Mouse (Mus musculus) kidney, adult 2 months (tissue): ENCODE data around the gene Olfr69. TPM values are rescaled to one million over a fixed set of nuclear protein-coding genes. Genes with fewer than 3 reads are reported as not detected.
"Not testable (repeated sequence)": the region's sequence is repeated elsewhere in the genome, so short reads cannot be mapped to it uniquely, and the experiment has no call there.

Source experiments
- DNase-seq: peaks from one replicate; pipeline ENCODE4 v3.0.0; 2021
- H3K27ac ChIP-seq: fragments of 200-500 bp; 2 replicates; pipeline ENCODE4 v1.5.1; 2012; ENCODE audit warnings: low read depth, low read length, control low read depth, inconsistent platforms; ENCODE audit not compliant: insufficient read depth
- H3K27me3 ChIP-seq: fragments of 200-500 bp; replicated peaks from 2 replicates; pipeline ENCODE4 v1.6.1; 2012; ENCODE audit warnings: mild to moderate bottlenecking, moderate library complexity, low read length, inconsistent platforms; ENCODE audit not compliant: control insufficient read depth, insufficient read depth
- H3K36me3 ChIP-seq: fragments of 200-500 bp; 2 replicates; pipeline ENCODE4 v1.6.1; 2012; ENCODE audit warnings: mild to moderate bottlenecking, moderate library complexity, low read length, inconsistent platforms; ENCODE audit not compliant: control insufficient read depth, insufficient read depth
- H3K4me1 ChIP-seq: fragments of 200-500 bp; 2 replicates; pipeline ENCODE4 v1.6.1; 2011; ENCODE audit warnings: low read length; ENCODE audit not compliant: control insufficient read depth, insufficient read depth
- H3K4me3 ChIP-seq: fragments of 200-500 bp; 2 replicates; pipeline ENCODE4 v1.5.1; 2011; ENCODE audit warnings: mild to moderate bottlenecking, low read depth, low read length, control low read depth; ENCODE audit not compliant: insufficient read depth
- CTCF ChIP-seq: fragments of 200-500 bp; conservative IDR thresholded peaks from 2 replicates; pipeline ENCODE4 v1.5.1; 2011; ENCODE audit warnings: low read depth, mild to moderate bottlenecking, control low read depth, low read length, moderate library complexity, mixed read lengths; ENCODE audit not compliant: insufficient read depth, insufficient read length
- POLR2A ChIP-seq: fragments of 200-500 bp; IDR thresholded peaks from one replicate; pipeline ENCODE4 v1.6.1; 2011; ENCODE audit warnings: low read depth, low read length, control low read depth
- WGBS: fragments of 180-500 bp; shearing (Covaris S2); methylation state at CpG from one replicate; pipeline ENCODE4 v1.1.7; 2018; 5-methylcytosine and 5-hydroxymethylcytosine counted together
- polyA plus RNA-seq: library from polyadenylated mRNA; depleted of rRNA; stranded (reverse); fragments of >200 nt; gene quantifications from 2 replicates; pipeline ENCODE4 v1.2.3, GENCODE M21; 2012

The Olfr69 gene
- polyA plus RNA-seq, 1 experiment: not detected

- H3K4me3 ChIP-seq: no peak overlapping the region
- 58% methylated on average over 1 of the region's 1 CpGs for WGBS
- no peaks in the 10 kb centered on the region for H3K36me3 ChIP-seq
- no peak for TF ChIP-seq POLR2A
- no peak for TF ChIP-seq CTCF
- H3K27me3 ChIP-seq: no peaks in the 10 kb centered on the region
- H3K4me1 ChIP-seq: no peaks in the 10 kb centered on the region
- H3K27ac ChIP-seq: no peak overlapping the region
- no peak for DNase-seq
These were observed 38.4 kb upstream of the Olfr69 start for GRCm38 (mm10) chr7:103809801-103810155.

- WGBS: 57% methylated on average over 5 of the region's 5 CpGs
- no peak overlapping the region for H3K27ac ChIP-seq
- H3K36me3 ChIP-seq: no peaks in the 10 kb centered on the region
- no peaks in the 10 kb centered on the region for H3K4me1 ChIP-seq
- TF ChIP-seq CTCF (no peak), POLR2A (no peak)
- DNase-seq: no peak
- H3K27me3 ChIP-seq: no peaks in the 10 kb centered on the region
- H3K4me3 ChIP-seq: no peak overlapping the region
These were observed 37.8 kb upstream of the Olfr69 start for GRCm38 (mm10) chr7:103808971-103809800.

GRCm38 (mm10) chr7:103808120-103808519 is 36.7 kb upstream of the Olfr69 start:
- not testable (repeated sequence) for DNase-seq, H3K36me3 ChIP-seq, H3K27me3 ChIP-seq, H3K4me3 ChIP-seq, H3K4me1 ChIP-seq, H3K27ac ChIP-seq
- 63% methylated on average over 2 of the region's 2 CpGs for WGBS

GRCm38 (mm10) chr7:103806856-103807255 is 35.5 kb upstream of the Olfr69 start:
- DNase-seq: peak; percentile 4

DNA sequence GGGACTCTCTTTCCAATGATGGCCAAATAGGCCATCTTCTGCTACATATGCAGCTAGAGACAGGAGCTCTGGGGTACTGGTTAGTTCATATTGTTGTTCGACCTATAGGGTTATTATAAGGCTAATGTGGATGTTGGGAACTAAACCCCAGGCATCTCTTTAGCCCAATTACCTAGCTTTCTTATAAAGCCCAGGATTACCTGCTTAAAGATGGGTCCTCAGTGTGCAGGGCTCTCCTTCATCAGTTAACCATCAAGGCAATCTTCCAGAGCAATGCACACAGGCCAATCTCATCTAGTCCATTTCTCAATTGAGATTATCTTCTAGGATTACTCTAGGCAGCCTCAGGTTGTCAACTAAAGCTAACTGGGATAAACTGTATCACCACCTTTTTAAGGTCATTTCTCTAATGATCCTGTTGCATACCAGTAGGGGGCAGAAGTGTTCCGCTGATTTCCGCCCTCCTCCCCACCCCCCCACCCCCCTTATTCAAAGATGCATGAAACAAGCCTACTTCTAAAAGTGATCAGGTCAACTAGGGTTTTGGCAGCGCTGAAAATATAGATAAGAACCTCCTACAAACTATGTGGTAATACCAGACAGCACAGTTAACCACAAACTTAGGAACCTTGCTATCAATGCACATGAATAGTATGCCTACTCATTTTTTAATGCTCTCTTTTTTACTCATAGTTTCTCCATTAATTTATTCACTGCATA is 21.4 kb upstream of the Olfr69 start:
- Histone ChIP-seq H3K4me3 (no peak overlapping the region), H3K4me1 (no peaks in the 10 kb centered on the region), H3K27ac (no peak overlapping the region), H3K36me3 (no peaks in the 10 kb centered on the region), H3K27me3 (no peaks in the 10 kb centered on the region)
- DNase-seq: no peak
- 30% methylated on average over 4 of the region's 4 CpGs for WGBS
- TF ChIP-seq POLR2A (no peak), CTCF (no peak)

More at GRCm38 (mm10) chr7:103806856-103807255, 35.5 kb upstream of the Olfr69 start:
- H3K36me3 ChIP-seq: no peaks in the 10 kb centered on the region
- H3K4me1 ChIP-seq: no peaks in the 10 kb centered on the region
- WGBS: 49% methylated on average over 1 of the region's 1 CpGs
- H3K27ac ChIP-seq: no peak overlapping the region
- no peaks in the 10 kb centered on the region for H3K27me3 ChIP-seq
- H3K4me3 ChIP-seq: no peak overlapping the region
- TF ChIP-seq POLR2A (no peak), CTCF (0 out of 2 replicates have a peak, but pooled peaks have one; percentile 20)

DNA sequence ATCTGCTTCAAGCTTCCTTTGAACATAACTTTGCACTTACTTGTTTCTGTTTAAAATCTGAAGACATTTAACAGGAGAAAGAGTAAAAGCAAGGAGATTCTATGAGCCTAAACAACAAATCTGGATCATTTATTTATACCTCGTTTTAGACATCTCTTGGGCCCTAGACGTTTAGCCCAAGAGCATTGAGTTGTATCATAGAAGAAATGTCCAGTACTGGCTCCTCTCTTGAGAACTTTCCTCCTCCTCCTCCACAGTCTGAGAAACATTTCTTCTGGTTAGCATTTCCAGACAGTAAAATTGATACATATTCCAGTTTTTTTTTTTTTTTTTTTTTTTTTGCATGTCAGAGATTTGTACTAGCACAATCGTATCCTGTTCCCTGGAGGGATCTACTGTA is 20.3 kb upstream of the Olfr69 start, which contains the start of gene Olfr67:
Gene Olfr67, minus strand, starts transcription at position 101 of the 400 bp plus-strand sequence.
- DNase-seq: no peak
- H3K36me3 ChIP-seq: no peaks in the 10 kb centered on the region
- no peak for TF ChIP-seq POLR2A
- TF ChIP-seq CTCF: no peak
- H3K4me3 ChIP-seq: no peak within 1 kb of the TSS
- H3K4me1 ChIP-seq: no peaks in the 10 kb centered on the region
- no peaks in the 10 kb centered on the region for H3K27me3 ChIP-seq
- WGBS: 66% methylated on average over 3 of the region's 3 CpGs
- no peak within 1 kb of the TSS for H3K27ac ChIP-seq

DNA sequence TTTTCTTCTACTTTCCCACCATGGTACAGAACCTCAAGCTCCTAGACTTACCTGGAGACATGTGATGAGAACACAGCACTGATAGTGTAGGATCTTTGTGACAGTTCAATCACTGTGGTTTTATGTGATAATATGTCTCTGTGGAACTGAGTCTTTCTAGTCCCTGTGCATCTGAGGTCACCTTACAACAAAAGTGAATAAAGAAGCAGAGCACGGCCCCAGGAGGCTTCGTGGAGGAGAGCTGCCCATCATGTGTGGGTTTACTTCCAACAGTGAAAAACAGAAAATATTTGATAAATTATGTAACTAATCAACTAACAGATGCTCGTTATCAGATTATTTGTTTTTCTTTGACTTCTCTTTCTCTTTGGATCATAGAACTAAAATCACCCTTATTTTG is 8.2 kb upstream of the Olfr69 start, which contains the start of gene Olfr68:
Gene Olfr68, minus strand, starts transcription at position 101 of the 400 bp plus-strand sequence.
- Histone ChIP-seq H3K27ac (no peak within 1 kb of the TSS), H3K36me3 (no peaks in the 10 kb centered on the region), H3K4me1 (no peaks in the 10 kb centered on the region), H3K4me3 (no peak within 1 kb of the TSS), H3K27me3 (no peaks in the 10 kb centered on the region)
- 81% methylated on average over 3 of the region's 3 CpGs for WGBS
- TF ChIP-seq CTCF (no peak), POLR2A (no peak)
- no peak for DNase-seq

GRCm38 (mm10) chr7:103777652-103778051 is 6.3 kb upstream of the Olfr69 start:
- not testable (repeated sequence) for H3K4me1 ChIP-seq, H3K36me3 ChIP-seq, DNase-seq, H3K4me3 ChIP-seq, H3K27me3 ChIP-seq, H3K27ac ChIP-seq
- WGBS: 82% methylated on average over 4 of the region's 4 CpGs

GRCm38 (mm10) chr7:103767687-103768086 is 3.7 kb downstream of the Olfr69 start:
- not testable (repeated sequence) for H3K27ac ChIP-seq, DNase-seq, H3K4me3 ChIP-seq, H3K36me3 ChIP-seq, H3K4me1 ChIP-seq, H3K27me3 ChIP-seq
- 87% methylated on average over 6 of the region's 6 CpGs for WGBS

DNA sequence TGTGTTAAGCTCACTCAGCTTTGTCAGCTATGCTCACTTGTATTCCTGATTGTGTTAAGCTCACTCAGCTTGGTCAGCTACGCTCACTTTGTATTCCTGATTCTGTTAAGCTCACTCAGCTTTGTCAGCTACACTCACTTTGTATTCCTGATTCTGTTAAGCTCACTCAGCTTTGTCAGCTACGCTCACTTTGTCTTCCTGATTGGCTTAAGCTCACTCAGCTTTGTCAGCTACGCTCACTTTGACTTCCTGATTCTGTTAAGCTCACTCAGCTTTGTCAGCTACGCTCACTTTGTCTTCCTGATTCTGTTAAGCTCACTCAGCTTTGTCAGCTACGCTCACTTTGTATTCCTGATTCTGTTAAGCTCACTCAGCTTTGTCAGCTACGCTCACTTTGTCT is 9.2 kb downstream of the Olfr69 start:
- not testable (repeated sequence) for H3K27ac ChIP-seq, DNase-seq, H3K4me1 ChIP-seq, H3K36me3 ChIP-seq, H3K27me3 ChIP-seq, H3K4me3 ChIP-seq
- WGBS: 79% methylated on average over 6 of the region's 6 CpGs
